Mouse (Mus musculus): Measurements from ENCODE around the gene Ssxb5. TPM values are rescaled to one million over a fixed set of nuclear protein-coding genes. Genes with fewer than 3 reads are reported as not detected.

Ssxb5 gene
- not detected for polyA plus RNA-seq (2017; shearing (Covaris generic))

GRCm38 (mm10) chrX:8803391-8803790, at the start of gene Ssxb5:
TSS of gene Ssxb5 (plus strand) at chrX:8803691.

GRCm38 (mm10) chrX:8843694-8844093, 40.2 kb downstream of the Ssxb5 start, which contains the start of gene Gm6592:
TSS of gene Gm6592 (plus strand) at chrX:8843994.

Other genes with a start within 250 kb of the Ssxb5 start
- gene Ssxb3, start 211.9 kb upstream of the Ssxb5 start, polyA plus RNA-seq (2017; shearing (Covaris generic)), result not detected
- not detected for gene Ssxb8, start 112.8 kb upstream of the Ssxb5 start, polyA plus RNA-seq (2017; shearing (Covaris generic))
- gene Ssx9, start 55.3 kb upstream of the Ssxb5 start, polyA plus RNA-seq (2017; shearing (Covaris generic)), result not detected
- gene Gm6592, start 40.3 kb downstream of the Ssxb5 start, polyA plus RNA-seq (2017; shearing (Covaris generic)), result not detected
- gene Gm5751, start 70.6 kb downstream of the Ssxb5 start, polyA plus RNA-seq (2017; shearing (Covaris generic)), result 0.93 TPM
- 2.5 TPM for gene B630019K06Rik, start 88.7 kb downstream of the Ssxb5 start, polyA plus RNA-seq (2017; shearing (Covaris generic))
- gene Fthl17b, start 159.3 kb downstream of the Ssxb5 start, polyA plus RNA-seq (2017; shearing (Covaris generic)), result not detected
- gene Fthl17c, start 172.9 kb downstream of the Ssxb5 start, polyA plus RNA-seq (2017; shearing (Covaris generic)), result not detected
- not detected for gene Fthl17d, start 183.1 kb downstream of the Ssxb5 start, polyA plus RNA-seq (2017; shearing (Covaris generic))
- not detected for gene Fthl17e, start 229.8 kb downstream of the Ssxb5 start, polyA plus RNA-seq (2017; shearing (Covaris generic))

Measured in effector memory CD4-positive, alpha-beta T cell, adult 7 months (primary cell).